Mouse (Mus musculus): ENCODE results near the gene H13.

DNA sequence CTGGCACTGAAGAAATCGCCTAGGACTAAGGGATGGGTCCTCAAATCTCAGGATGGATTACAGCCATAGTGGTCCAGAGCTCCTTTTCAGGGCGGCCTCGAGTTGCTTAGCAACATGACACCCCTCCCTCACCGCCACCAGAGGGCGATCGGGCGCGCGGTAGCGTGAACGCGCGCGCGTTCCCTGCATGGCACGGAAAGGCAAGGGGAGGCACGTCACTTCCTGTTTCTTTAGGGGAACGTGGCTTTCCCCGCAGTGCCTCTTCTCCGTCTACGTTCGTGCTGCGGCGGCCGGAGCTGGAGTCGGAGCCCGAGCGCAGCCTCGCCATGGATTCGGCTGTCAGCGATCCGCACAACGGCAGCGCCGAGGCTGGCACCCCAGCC is at the start of gene H13:
- TF ChIP-seq CTCF (IDR thresholded peaks at IDR 0.05; ENCODE audit: low read depth) (peak; percentile 99), EP300 (IDR thresholded peaks at IDR 0.05; ENCODE audit: low read depth) (no peak)

All from liver, embryonic 14.5 days (tissue).